Mouse (Mus musculus) small intestine, adult 2 months (tissue): ENCODE data around the gene Shld2. TPM values are rescaled to one million over a fixed set of nuclear protein-coding genes. Genes with fewer than 3 reads are reported as not detected.

Experiments
- H3K27ac ChIP-seq: fragments of 200-500 bp; 2 replicates; pipeline ENCODE4 v1.5.1; 2012; ENCODE audit warnings: low read depth, low read length, control low read depth, inconsistent platforms; ENCODE audit not compliant: insufficient read depth
- H3K27me3 ChIP-seq: fragments of 200-500 bp; 2 replicates; pipeline ENCODE4 v1.6.1; 2012; ENCODE audit warnings: mild to moderate bottlenecking, moderate library complexity, low read length, inconsistent platforms; ENCODE audit not compliant: control insufficient read depth, insufficient read depth
- H3K36me3 ChIP-seq: fragments of 200-500 bp; 2 replicates; pipeline ENCODE4 v1.6.1; 2012; ENCODE audit warnings: mild to moderate bottlenecking, low read length, control low read depth, inconsistent platforms; ENCODE audit not compliant: control insufficient read depth, insufficient read depth
- H3K4me1 ChIP-seq: fragments of 200-500 bp; 2 replicates; pipeline ENCODE4 v1.6.1; 2012; ENCODE audit warnings: low read length, inconsistent platforms, mixed read lengths; ENCODE audit not compliant: control insufficient read depth, insufficient read depth, insufficient read length
- H3K4me3 ChIP-seq: fragments of 200-500 bp; 2 replicates; pipeline ENCODE4 v1.5.1; 2012; ENCODE audit warnings: low read depth, mild to moderate bottlenecking, control low read depth, inconsistent platforms, low read length, moderate library complexity
- CTCF ChIP-seq: fragments of 200-500 bp; IDR thresholded peaks from 2 replicates; pipeline ENCODE4 v1.5.1; 2012; ENCODE audit warnings: low read depth, mild to moderate bottlenecking, control low read depth, inconsistent platforms, low read length, moderate library complexity, mixed read lengths; ENCODE audit not compliant: insufficient replicate concordance, insufficient read length; ENCODE audit errors: extremely low read depth
- POLR2A ChIP-seq: fragments of 200-500 bp; IDR thresholded peaks from 2 replicates; pipeline ENCODE4 v1.6.1; 2012; ENCODE audit warnings: low read depth, mild to moderate bottlenecking, control low read depth, inconsistent platforms, low read length, moderate library complexity
- WGBS: fragments of 180-500 bp; shearing (Covaris S2); methylation state at CpG from one replicate; pipeline ENCODE4 v1.1.7; 2018; 5-methylcytosine and 5-hydroxymethylcytosine counted together
- polyA plus RNA-seq: library from polyadenylated mRNA; depleted of rRNA; stranded (reverse); fragments of >200 nt; gene quantifications from 2 replicates; pipeline ENCODE4 v1.2.3, GENCODE M21; 2012

Gene Shld2
- polyA plus RNA-seq, 1 experiment: 0.79 TPM

GRCm38 (mm10) chr14:34343078-34343477 is 32.8 kb upstream of the Shld2 start:
- 86% methylated on average over 4 of the region's 4 CpGs for WGBS
- Histone ChIP-seq H3K27ac (no peak overlapping the region), H3K4me3 (no peak overlapping the region), H3K4me1 (no peaks in the 10 kb centered on the region), H3K27me3 (no peaks in the 10 kb centered on the region), H3K36me3 (peaks cover 48% of the 10 kb centered on the region)
- TF ChIP-seq CTCF: no peak
- no peak for TF ChIP-seq POLR2A

GRCm38 (mm10) chr14:34341993-34342392 is 31.7 kb upstream of the Shld2 start:
- 80% methylated on average over 4 of the region's 4 CpGs for WGBS
- Histone ChIP-seq H3K27me3 (no peaks in the 10 kb centered on the region), H3K36me3 (peaks cover 58% of the 10 kb centered on the region), H3K27ac (no peak overlapping the region), H3K4me1 (no peaks in the 10 kb centered on the region), H3K4me3 (no peak overlapping the region)
- TF ChIP-seq POLR2A (no peak), CTCF (no peak)

- 69% methylated on average over 1 of the region's 1 CpGs for WGBS
- Histone ChIP-seq H3K27ac (no peak overlapping the region), H3K4me1 (no peaks in the 10 kb centered on the region), H3K4me3 (no peak overlapping the region), H3K36me3 (peaks cover 76% of the 10 kb centered on the region), H3K27me3 (no peaks in the 10 kb centered on the region)
- no peak for TF ChIP-seq CTCF
- TF ChIP-seq POLR2A: no peak
These were observed 29.2 kb upstream of the Shld2 start for GRCm38 (mm10) chr14:34339446-34339845.

GRCm38 (mm10) chr14:34332476-34332875 is 22.2 kb upstream of the Shld2 start:
- WGBS: 93% methylated on average over 5 of the region's 5 CpGs
- Histone ChIP-seq H3K4me1 (no peaks in the 10 kb centered on the region), H3K4me3 (no peak overlapping the region), H3K36me3 (peaks cover 71% of the 10 kb centered on the region), H3K27ac (no peak overlapping the region), H3K27me3 (no peaks in the 10 kb centered on the region)
- no peak for TF ChIP-seq POLR2A
- no peak for TF ChIP-seq CTCF

- H3K27ac ChIP-seq: no peak overlapping the region
- H3K4me3 ChIP-seq: no peak overlapping the region
- no peaks in the 10 kb centered on the region for H3K4me1 ChIP-seq
- H3K27me3 ChIP-seq: no peaks in the 10 kb centered on the region
- TF ChIP-seq POLR2A (no peak), CTCF (no peak)
- H3K36me3 ChIP-seq: peaks cover 70% of the 10 kb centered on the region
- WGBS: 79% methylated on average over 3 of the region's 3 CpGs
These were observed 21.6 kb upstream of the Shld2 start for GRCm38 (mm10) chr14:34331886-34332285.

GRCm38 (mm10) chr14:34330657-34331158 is 20.4 kb upstream of the Shld2 start:
- Histone ChIP-seq H3K27ac (no peak overlapping the region), H3K4me1 (no peaks in the 10 kb centered on the region), H3K27me3 (no peaks in the 10 kb centered on the region), H3K36me3 (peaks cover 69% of the 10 kb centered on the region), H3K4me3 (no peak overlapping the region)
- no peak for TF ChIP-seq POLR2A
- no peak for TF ChIP-seq CTCF
- whole genome bisulfite sequencing: 93% methylated on average over 9 of the region's 9 CpGs

- no peaks in the 10 kb centered on the region for H3K27me3 ChIP-seq
- no peak overlapping the region for H3K27ac ChIP-seq
- 50% methylated on average over 1 of the region's 1 CpGs for WGBS
- H3K4me3 ChIP-seq: no peak overlapping the region
- no peak for TF ChIP-seq CTCF
- H3K36me3 ChIP-seq: peaks cover 73% of the 10 kb centered on the region
- no peaks in the 10 kb centered on the region for H3K4me1 ChIP-seq
These were observed 17.3 kb upstream of the Shld2 start for GRCm38 (mm10) chr14:34327618-34328017.
